Mouse (Mus musculus) cerebellum, adult 8-10 months (tissue): ENCODE measurements around the gene Plxna2.

Experiments used
- DNase-seq: peaks from one replicate; pipeline ENCODE4 v3.0.0; 2022

The Plxna2 gene

GRCm38 (mm10) chr1:194836671-194837070 lies 218.7 kb downstream of the Plxna2 start:
- DNase-seq, result no peak

DNA sequence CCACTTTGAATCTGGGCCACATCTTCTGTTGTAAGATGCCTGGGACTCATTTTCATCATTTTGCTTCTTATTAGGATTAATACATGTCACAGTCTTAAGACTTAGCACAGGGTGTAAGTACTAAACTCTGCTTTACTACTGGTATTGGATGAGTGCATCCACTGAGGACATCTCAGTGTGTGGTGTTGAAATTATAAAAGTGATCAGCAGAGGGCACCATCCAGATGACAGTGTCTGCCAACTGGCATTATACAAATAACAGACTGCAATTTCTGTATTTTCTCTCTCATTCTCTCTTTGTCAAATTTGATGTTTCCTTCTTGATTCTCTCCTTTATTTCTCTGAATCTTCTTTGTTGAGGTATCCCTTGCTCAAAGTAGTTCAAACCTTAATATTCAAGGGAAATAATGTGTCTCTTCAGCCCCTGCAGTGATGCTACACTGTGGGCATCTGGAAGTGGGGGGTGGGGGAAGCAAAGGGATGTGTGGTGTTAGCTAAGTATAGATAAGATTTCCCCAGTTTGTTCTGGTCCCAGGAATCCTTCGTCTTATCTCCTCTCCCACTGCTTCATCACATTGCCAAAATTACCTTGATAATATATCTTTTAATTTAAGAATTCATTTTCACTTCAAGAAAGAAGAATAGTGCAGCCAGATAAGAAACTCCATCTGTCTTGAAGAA lies 221.4 kb downstream of the Plxna2 start:
- peak; percentile 45 for DNase-seq

GRCm38 (mm10) chr1:194843020-194843419 lies 225.0 kb downstream of the Plxna2 start:
- DNase-seq, result no peak

- no peak for DNase-seq
These were observed 229.0 kb downstream of the Plxna2 start for GRCm38 (mm10) chr1:194847014-194847413.

DNA sequence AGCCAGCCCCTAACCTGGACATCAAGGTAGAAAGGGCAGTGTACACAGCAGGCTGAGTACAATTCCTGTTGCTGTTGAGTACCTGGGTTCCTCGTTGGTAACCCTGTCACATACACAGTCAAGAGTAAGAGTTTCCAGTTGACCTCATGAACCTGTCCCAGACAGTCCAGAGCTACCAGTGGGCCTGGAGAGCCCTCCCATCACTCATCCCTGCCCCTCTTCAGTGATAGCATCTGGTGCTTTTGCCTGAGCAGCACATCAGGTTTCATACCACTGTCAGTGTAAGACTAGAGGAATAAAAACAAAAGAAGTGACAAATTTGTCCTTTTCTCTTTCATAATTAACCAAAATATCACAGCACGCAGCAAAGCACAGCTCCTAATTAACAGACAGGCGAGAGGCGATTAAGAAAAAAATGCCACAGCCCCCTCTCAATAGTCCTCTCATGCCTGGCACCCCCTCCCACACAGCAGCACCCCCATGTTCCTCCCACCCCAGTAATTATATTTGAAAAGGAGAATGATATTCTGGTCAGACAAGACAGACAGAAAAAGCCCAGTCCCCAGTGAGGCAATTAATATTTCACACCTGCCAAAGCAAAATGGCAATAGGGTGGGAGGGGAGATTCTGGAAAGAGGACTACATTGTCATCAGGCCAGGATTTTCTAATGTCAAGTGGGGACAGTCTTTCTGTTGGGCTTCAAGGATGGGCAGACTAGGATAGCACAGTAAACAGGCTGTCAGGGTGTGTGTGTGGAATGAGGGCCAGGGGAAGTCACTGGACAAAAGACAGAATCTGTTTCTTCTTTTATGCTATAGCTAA lies 233.4 kb downstream of the Plxna2 start:
- DNase-seq, result no peak

DNA sequence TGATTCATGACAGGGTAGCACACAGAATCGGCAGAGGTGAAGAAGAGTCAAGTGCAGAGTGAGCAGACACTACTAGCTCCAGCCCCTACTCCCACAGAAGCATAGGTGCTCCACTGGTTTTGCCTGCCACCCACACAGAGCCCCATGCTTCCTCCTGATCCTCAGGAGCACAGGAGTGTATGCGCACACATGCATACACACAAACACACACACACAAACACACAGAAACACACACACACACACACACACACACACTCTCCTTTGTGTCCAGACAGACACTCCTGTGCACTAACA lies 234.0 kb downstream of the Plxna2 start:
- no peak for DNase-seq
